Mouse (Mus musculus) limb, embryonic 13.5 days (tissue): ENCODE results near the gene Znhit3. TPM values are rescaled to one million over a fixed set of nuclear protein-coding genes. Genes with fewer than 3 reads are reported as not detected.
"Not testable (repeated sequence)": the region's sequence is repeated elsewhere in the genome, so short reads cannot be mapped to it uniquely, and the experiment has no call there.

Source experiments
- ATAC-seq: fragments of 200-750 bp; cut with Nextera tagmentation; 2 replicates; pipeline ENCODE4 v1.8.0; 2017; ENCODE audit warnings: low read depth, moderate number of reproducible peaks, moderate TSS enrichment; ENCODE audit not compliant: low FRiP score
- H3K27ac ChIP-seq: fragments of 300-500 bp; sonication (generic); 2 replicates; pipeline ENCODE4 v1.5.1; 2015; ENCODE audit warnings: inconsistent platforms, mild to moderate bottlenecking, moderate library complexity
- H3K27me3 ChIP-seq: fragments of 300-500 bp; sonication (generic); 2 replicates; pipeline ENCODE4 v1.6.1; 2015; ENCODE audit warnings: mild to moderate bottlenecking, inconsistent platforms
- H3K36me3 ChIP-seq: fragments of 300-500 bp; sonication (generic); 2 replicates; pipeline ENCODE4 v1.6.1; 2015; ENCODE audit warnings: inconsistent platforms, mild to moderate bottlenecking, moderate library complexity
- H3K4me1 ChIP-seq: fragments of 300-500 bp; sonication (generic); 2 replicates; pipeline ENCODE4 v1.6.1; 2015; ENCODE audit warnings: inconsistent platforms
- H3K4me2 ChIP-seq: fragments of 300-500 bp; sonication (generic); replicated peaks from 2 replicates; pipeline ENCODE4 v1.6.1; 2015; ENCODE audit warnings: inconsistent platforms, mild to moderate bottlenecking, moderate library complexity
- H3K4me3 ChIP-seq: fragments of 300-500 bp; sonication (generic); 2 replicates; pipeline ENCODE4 v1.5.1; 2015; ENCODE audit warnings: moderate library complexity, mild to moderate bottlenecking, inconsistent platforms
- H3K9ac ChIP-seq: fragments of 300-500 bp; sonication (generic); 2 replicates; pipeline ENCODE4 v1.6.1; 2015; ENCODE audit warnings: mild to moderate bottlenecking, inconsistent platforms
- H3K9me3 ChIP-seq: fragments of 300-500 bp; sonication (generic); 2 replicates; pipeline ENCODE4 v1.6.1; 2016; ENCODE audit warnings: inconsistent platforms
- WGBS: fragments of 180-500 bp; shearing (Covaris S2); methylation state at CpG from one replicate; pipeline ENCODE4 v1.1.7; 2015; 5-methylcytosine and 5-hydroxymethylcytosine counted together
- polyA plus RNA-seq: library from polyadenylated mRNA; unstranded; fragments of >200 nt; fragmentation: Nextera tagmentation; extraction: Ambion mirVana; gene quantifications from 2 replicates; pipeline ENCODE4 v1.2.1, GENCODE M21; 2015

The Znhit3 gene
- polyA plus RNA-seq, 1 experiment from 2014 or later, result 61.8 TPM

- H3K36me3 ChIP-seq, result peaks cover 85% of the 10 kb centered on the region
- WGBS, result 78% methylated on average over 11 of the region's 11 CpGs
These were observed 29.2 kb downstream of the Znhit3 start for GRCm38 (mm10) chr11:84886767-84887511.

GRCm38 (mm10) chr11:84886236-84886635 lies 29.9 kb downstream of the Znhit3 start:
- WGBS, result 89% methylated on average over 5 of the region's 5 CpGs
- H3K27me3 ChIP-seq, result no peaks in the 10 kb centered on the region

More at GRCm38 (mm10) chr11:84886767-84887511, 29.2 kb downstream of the Znhit3 start:
- H3K27ac ChIP-seq, result no peak overlapping the region
- H3K9ac ChIP-seq, result no peak overlapping the region
- no peaks in the 10 kb centered on the region for H3K4me1 ChIP-seq
- ATAC-seq, result no peak
- H3K9me3 ChIP-seq, result no peaks in the 10 kb centered on the region
- H3K4me2 ChIP-seq, result no peak overlapping the region
- H3K4me3 ChIP-seq, result no peak overlapping the region
- H3K27me3 ChIP-seq, result no peaks in the 10 kb centered on the region

GRCm38 (mm10) chr11:84885238-84885637 lies 30.9 kb downstream of the Znhit3 start:
- no peak overlapping the region for H3K4me3 ChIP-seq
- 79% methylated on average over 4 of the region's 4 CpGs for WGBS
- peaks cover 11% of the 10 kb centered on the region for H3K4me1 ChIP-seq
- no peak overlapping the region for H3K27ac ChIP-seq
- H3K36me3 ChIP-seq, result peaks cover 77% of the 10 kb centered on the region
- no peaks in the 10 kb centered on the region for H3K9me3 ChIP-seq
- no peak overlapping the region for H3K4me2 ChIP-seq
- ATAC-seq, result no peak
- no peak overlapping the region for H3K9ac ChIP-seq
- no peaks in the 10 kb centered on the region for H3K27me3 ChIP-seq

More at GRCm38 (mm10) chr11:84886236-84886635, 29.9 kb downstream of the Znhit3 start:
- no peak overlapping the region for H3K4me3 ChIP-seq
- H3K4me1 ChIP-seq, result peaks cover 6% of the 10 kb centered on the region
- H3K36me3 ChIP-seq, result peaks cover 80% of the 10 kb centered on the region
- no peak overlapping the region for H3K9ac ChIP-seq
- no peak overlapping the region for H3K27ac ChIP-seq
- ATAC-seq, result no peak
- no peak overlapping the region for H3K4me2 ChIP-seq
- H3K9me3 ChIP-seq, result no peaks in the 10 kb centered on the region

- H3K4me3 ChIP-seq, result no peak overlapping the region
- no peak overlapping the region for H3K4me2 ChIP-seq
- no peak overlapping the region for H3K27ac ChIP-seq
- H3K4me1 ChIP-seq, result peaks cover 17% of the 10 kb centered on the region
- WGBS, result 93% methylated on average over 7 of the region's 7 CpGs
- no peaks in the 10 kb centered on the region for H3K27me3 ChIP-seq
- H3K36me3 ChIP-seq, result peaks cover 55% of the 10 kb centered on the region
- H3K9ac ChIP-seq, result no peak overlapping the region
- no peak for ATAC-seq
- H3K9me3 ChIP-seq, result no peaks in the 10 kb centered on the region
These were observed 33.8 kb downstream of the Znhit3 start for GRCm38 (mm10) chr11:84882346-84882745.

GRCm38 (mm10) chr11:84880971-84881370 lies 35.2 kb downstream of the Znhit3 start:
- peak overlapping the region; percentile 81 for H3K4me3 ChIP-seq
- no peaks in the 10 kb centered on the region for H3K27me3 ChIP-seq
- H3K9ac ChIP-seq, result peak overlapping the region; percentile 81
- no peak for ATAC-seq
- H3K9me3 ChIP-seq, result no peaks in the 10 kb centered on the region
- peaks cover 42% of the 10 kb centered on the region for H3K36me3 ChIP-seq
- peaks cover 17% of the 10 kb centered on the region for H3K4me1 ChIP-seq
- WGBS, result 42% methylated on average over 9 of the region's 9 CpGs
- H3K27ac ChIP-seq, result peak overlapping the region; percentile 92
- peak overlapping the region; percentile 86 for H3K4me2 ChIP-seq

- H3K9me3 ChIP-seq, result no peaks in the 10 kb centered on the region
- H3K4me1 ChIP-seq, result peaks cover 17% of the 10 kb centered on the region
- peak overlapping the region; percentile 92 for H3K27ac ChIP-seq
- no peak for ATAC-seq
- WGBS, result under 1% methylated on average over 24 of the region's 24 CpGs
- no peaks in the 10 kb centered on the region for H3K27me3 ChIP-seq
- H3K9ac ChIP-seq, result peak overlapping the region; percentile 81
- peaks cover 39% of the 10 kb centered on the region for H3K36me3 ChIP-seq
- peak overlapping the region; percentile 86 for H3K4me2 ChIP-seq
- H3K4me3 ChIP-seq, result peak overlapping the region; percentile 81
These were observed 35.7 kb downstream of the Znhit3 start for GRCm38 (mm10) chr11:84880465-84880961.

GRCm38 (mm10) chr11:84879772-84880464 lies 36.2 kb downstream of the Znhit3 start, which contains the start of the genes Myo19 and Pigw:
Myo19 (plus strand) TSS chr11:84880148.
Pigw (minus strand) TSS chr11:84880285.
- Histone ChIP-seq H3K27ac (peak within 1 kb of the TSS; percentile 92), H3K4me1 (peaks cover 17% of the 10 kb centered on the region), H3K9me3 (no peaks in the 10 kb centered on the region), H3K27me3 (no peaks in the 10 kb centered on the region), H3K36me3 (peaks cover 33% of the 10 kb centered on the region), H3K9ac (peak within 1 kb of the TSS; percentile 81), H3K4me2 (peak within 1 kb of the TSS; percentile 86), H3K4me3 (peak within 1 kb of the TSS; percentile 81)
- WGBS, result under 1% methylated on average over 77 of the region's 81 CpGs
- peak; percentile 95 for ATAC-seq

- H3K4me3 ChIP-seq, result peak overlapping the region; percentile 81
- peaks cover 17% of the 10 kb centered on the region for H3K4me1 ChIP-seq
- peak overlapping the region; percentile 86 for H3K4me2 ChIP-seq
- H3K27ac ChIP-seq, result peak overlapping the region; percentile 92; the same call in 1 of the 2 replicates
- H3K9ac ChIP-seq, result peak overlapping the region; percentile 81
- no peaks in the 10 kb centered on the region for H3K27me3 ChIP-seq
- peaks cover 26% of the 10 kb centered on the region for H3K36me3 ChIP-seq
- no peaks in the 10 kb centered on the region for H3K9me3 ChIP-seq
- no peak for ATAC-seq
- WGBS, result 24% methylated on average over 7 of the region's 7 CpGs
These were observed 37.0 kb downstream of the Znhit3 start for GRCm38 (mm10) chr11:84879007-84879771.

GRCm38 (mm10) chr11:84876020-84876419 lies 40.1 kb downstream of the Znhit3 start:
- 50% methylated on average over 1 of the region's 1 CpGs for WGBS
- not testable (repeated sequence) for H3K4me2 ChIP-seq, H3K27ac ChIP-seq, H3K4me3 ChIP-seq, H3K36me3 ChIP-seq, ATAC-seq, H3K9ac ChIP-seq, H3K9me3 ChIP-seq, H3K27me3 ChIP-seq
- peaks cover 12% of the 10 kb centered on the region for H3K4me1 ChIP-seq

GRCm38 (mm10) chr11:84873042-84873833 lies 42.9 kb downstream of the Znhit3 start:
- Histone ChIP-seq H3K9me3 (no peaks in the 10 kb centered on the region), H3K9ac (no peak overlapping the region), H3K4me1 (peaks cover 11% of the 10 kb centered on the region), H3K27me3 (no peaks in the 10 kb centered on the region), H3K27ac (no peak overlapping the region), H3K4me3 (no peak overlapping the region), H3K36me3 (0 out of 2 replicates have a peak, but pooled peaks cover 5% of the 10 kb centered on the region), H3K4me2 (no peak overlapping the region)
- WGBS, result 81% methylated on average over 1 of the region's 1 CpGs
- no peak for ATAC-seq

GRCm38 (mm10) chr11:84871548-84872069 lies 44.6 kb downstream of the Znhit3 start:
- Histone ChIP-seq H3K36me3 (no peaks in the 10 kb centered on the region), H3K4me3 (peak overlapping the region; percentile 98), H3K4me2 (peak overlapping the region; percentile 67), H3K27ac (peak overlapping the region; percentile 98; the same call in 1 of the 2 replicates), H3K9ac (peak overlapping the region; percentile 92), H3K9me3 (no peaks in the 10 kb centered on the region), H3K4me1 (peaks cover 21% of the 10 kb centered on the region), H3K27me3 (no peaks in the 10 kb centered on the region)
- 69% methylated on average over 4 of the region's 4 CpGs for WGBS
- no peak for ATAC-seq
